Mouse (Mus musculus) hindbrain, embryonic 10.5 days (tissue): Measurements from ENCODE around the gene Mov10. TPM values are rescaled to one million over a fixed set of nuclear protein-coding genes. Genes with fewer than 3 reads are reported as not detected.
"Not testable (repeated sequence)": the region's sequence is repeated elsewhere in the genome, so short reads cannot be mapped to it uniquely, and the experiment has no call there.

Experiments
- DNase-seq: peaks from one replicate; pipeline ENCODE4 v3.0.0-alpha.2; 2017; ENCODE audit warnings: low spot score
- H3K27ac ChIP-seq: fragments of 300-500 bp; sonication (generic); 2 replicates; pipeline ENCODE4 v1.5.1; 2016; ENCODE audit warnings: mild to moderate bottlenecking, moderate library complexity
- H3K27me3 ChIP-seq: fragments of 300-500 bp; sonication (generic); 2 replicates; pipeline ENCODE4 v1.6.1; 2016; ENCODE audit warnings: mild to moderate bottlenecking; ENCODE audit not compliant: poor library complexity, insufficient read depth, severe bottlenecking
- H3K36me3 ChIP-seq: fragments of 300-500 bp; sonication (generic); 2 replicates; pipeline ENCODE4 v1.6.1; 2016; ENCODE audit warnings: mild to moderate bottlenecking, moderate library complexity
- H3K4me1 ChIP-seq: fragments of 300-500 bp; sonication (generic); replicated peaks from 2 replicates; pipeline ENCODE4 v1.6.1; 2016; ENCODE audit warnings: mild to moderate bottlenecking
- H3K4me3 ChIP-seq: fragments of 300-500 bp; sonication (generic); 2 replicates; pipeline ENCODE4 v1.5.1; 2016; ENCODE audit warnings: mild to moderate bottlenecking, moderate library complexity
- H3K9me3 ChIP-seq: fragments of 300-500 bp; sonication (generic); 2 replicates; pipeline ENCODE4 v1.6.1; 2016; ENCODE audit warnings: mild to moderate bottlenecking, moderate library complexity
- WGBS: fragments of 180-500 bp; shearing (Covaris S2); methylation state at CpG from one replicate; pipeline ENCODE4 v1.1.7; 2016; 5-methylcytosine and 5-hydroxymethylcytosine counted together
- polyA plus RNA-seq: library from polyadenylated mRNA; unstranded; fragments of >200 nt; fragmentation: Nextera tagmentation; extraction: Ambion mirVana; gene quantifications from 2 replicates; pipeline ENCODE4 v1.2.1, GENCODE M21; 2016

The Mov10 gene
- polyA plus RNA-seq: 17.0 and 19.8 TPM in 2 replicates

GRCm38 (mm10) chr3:104817991-104818748 lies at the start of gene Mov10:
Gene Mov10 (minus strand): TSS chr3:104818563.
- under 1% methylated on average over 40 of the region's 40 CpGs for WGBS
- peak within 1 kb of the TSS; percentile 90 for H3K4me3 ChIP-seq
- peaks cover 21% of the 10 kb centered on the region for H3K4me1 ChIP-seq
- no peaks in the 10 kb centered on the region for H3K27me3 ChIP-seq
- H3K36me3 ChIP-seq: peaks cover 24% of the 10 kb centered on the region
- H3K9me3 ChIP-seq: no peaks in the 10 kb centered on the region
- DNase-seq: peak; percentile 80
- peak within 1 kb of the TSS; percentile 90 for H3K27ac ChIP-seq

GRCm38 (mm10) chr3:104866674-104867073 lies 48.3 kb upstream of the Mov10 start:
- H3K9me3 ChIP-seq, H3K27me3 ChIP-seq, DNase-seq, H3K27ac ChIP-seq: not testable (repeated sequence)
- H3K4me3 ChIP-seq: peak overlapping the region; percentile 91; the same call in 1 of the 2 replicates
- peaks cover 28% of the 10 kb centered on the region for H3K4me1 ChIP-seq
- H3K36me3 ChIP-seq: peaks cover 35% of the 10 kb centered on the region

GRCm38 (mm10) chr3:104865341-104865788 lies 47.0 kb upstream of the Mov10 start:
- Histone ChIP-seq H3K36me3 (peaks cover 22% of the 10 kb centered on the region), H3K9me3 (no peaks in the 10 kb centered on the region), H3K4me3 (peak overlapping the region; percentile 91), H3K27ac (peak overlapping the region; percentile 97), H3K4me1 (peaks cover 30% of the 10 kb centered on the region), H3K27me3 (no peaks in the 10 kb centered on the region)
- WGBS: 2% methylated on average over 12 of the region's 12 CpGs
- DNase-seq: no peak

GRCm38 (mm10) chr3:104864651-104865340 lies 46.4 kb upstream of the Mov10 start:
- Histone ChIP-seq H3K9me3 (no peaks in the 10 kb centered on the region), H3K4me3 (peak overlapping the region; percentile 91), H3K4me1 (peaks cover 30% of the 10 kb centered on the region), H3K27ac (peak overlapping the region; percentile 97), H3K27me3 (no peaks in the 10 kb centered on the region), H3K36me3 (peaks cover 16% of the 10 kb centered on the region)
- peak; percentile 87 for DNase-seq
- WGBS: under 1% methylated on average over 48 of the region's 48 CpGs

- WGBS: under 1% methylated on average over 43 of the region's 43 CpGs
- DNase-seq: peak; percentile 91
These were observed 45.7 kb upstream of the Mov10 start, which contains the start of the genes St7l and Capza1 for GRCm38 (mm10) chr3:104863786-104864650. Gene St7l (plus strand): TSS chr3:104864005. Gene Capza1 (minus strand): TSS chr3:104864505.

GRCm38 (mm10) chr3:104858560-104858959 lies 40.2 kb upstream of the Mov10 start:
- DNase-seq: no peak
- Histone ChIP-seq H3K4me1 (peaks cover 20% of the 10 kb centered on the region), H3K36me3 (peaks cover 40% of the 10 kb centered on the region), H3K9me3 (no peaks in the 10 kb centered on the region), H3K27ac (no peak overlapping the region), H3K27me3 (no peaks in the 10 kb centered on the region), H3K4me3 (no peak overlapping the region)
- WGBS: 96% methylated on average over 1 of the region's 1 CpGs

More at GRCm38 (mm10) chr3:104863786-104864650, 45.7 kb upstream of the Mov10 start, which contains the start of the genes St7l and Capza1:
- Histone ChIP-seq H3K9me3 (no peaks in the 10 kb centered on the region), H3K36me3 (peaks cover 12% of the 10 kb centered on the region), H3K27ac (peak within 1 kb of the TSS; percentile 97), H3K4me1 (peaks cover 30% of the 10 kb centered on the region), H3K4me3 (peak within 1 kb of the TSS; percentile 91), H3K27me3 (no peaks in the 10 kb centered on the region)

GRCm38 (mm10) chr3:104856106-104856505 lies 37.7 kb upstream of the Mov10 start:
- no peaks in the 10 kb centered on the region for H3K4me1 ChIP-seq
- peaks cover 38% of the 10 kb centered on the region for H3K36me3 ChIP-seq
- H3K27me3 ChIP-seq: no peaks in the 10 kb centered on the region
- H3K9me3 ChIP-seq: no peaks in the 10 kb centered on the region
- no peak overlapping the region for H3K4me3 ChIP-seq
- no peak overlapping the region for H3K27ac ChIP-seq
- no peak for DNase-seq
- WGBS: 83% methylated on average over 1 of the region's 1 CpGs

- H3K4me1 ChIP-seq: no peaks in the 10 kb centered on the region
- H3K4me3 ChIP-seq: no peak overlapping the region
- no peaks in the 10 kb centered on the region for H3K27me3 ChIP-seq
- H3K27ac ChIP-seq: no peak overlapping the region
- H3K9me3 ChIP-seq: no peaks in the 10 kb centered on the region
- peaks cover 41% of the 10 kb centered on the region for H3K36me3 ChIP-seq
- DNase-seq: no peak
These were observed 36.5 kb upstream of the Mov10 start for GRCm38 (mm10) chr3:104854866-104855265.

GRCm38 (mm10) chr3:104854465-104854864 lies 36.1 kb upstream of the Mov10 start:
- no peak for DNase-seq
- H3K4me1 ChIP-seq: no peaks in the 10 kb centered on the region
- no peaks in the 10 kb centered on the region for H3K27me3 ChIP-seq
- no peak overlapping the region for H3K27ac ChIP-seq
- 86% methylated on average over 1 of the region's 1 CpGs for WGBS
- peaks cover 45% of the 10 kb centered on the region for H3K36me3 ChIP-seq
- H3K9me3 ChIP-seq: no peaks in the 10 kb centered on the region
- H3K4me3 ChIP-seq: no peak overlapping the region

GRCm38 (mm10) chr3:104846601-104847000 lies 28.2 kb upstream of the Mov10 start:
- Histone ChIP-seq H3K27ac (no peak overlapping the region), H3K4me1 (no peaks in the 10 kb centered on the region), H3K9me3 (no peaks in the 10 kb centered on the region), H3K36me3 (peaks cover 72% of the 10 kb centered on the region), H3K4me3 (no peak overlapping the region), H3K27me3 (no peaks in the 10 kb centered on the region)
- 95% methylated on average over 4 of the region's 4 CpGs for WGBS
- DNase-seq: no peak

- WGBS: 95% methylated on average over 5 of the region's 5 CpGs
- Histone ChIP-seq H3K4me1 (no peaks in the 10 kb centered on the region), H3K36me3 (peaks cover 93% of the 10 kb centered on the region), H3K27ac (no peak overlapping the region), H3K9me3 (no peaks in the 10 kb centered on the region), H3K27me3 (no peaks in the 10 kb centered on the region), H3K4me3 (no peak overlapping the region)
- no peak for DNase-seq
These were observed 22.7 kb upstream of the Mov10 start for GRCm38 (mm10) chr3:104841049-104841448.

GRCm38 (mm10) chr3:104835797-104836196 lies 17.4 kb upstream of the Mov10 start:
- no peaks in the 10 kb centered on the region for H3K4me1 ChIP-seq
- no peak overlapping the region for H3K27ac ChIP-seq
- no peaks in the 10 kb centered on the region for H3K9me3 ChIP-seq
- no peaks in the 10 kb centered on the region for H3K27me3 ChIP-seq
- WGBS: 96% methylated on average over 3 of the region's 3 CpGs
- peaks cover 94% of the 10 kb centered on the region for H3K36me3 ChIP-seq
- H3K4me3 ChIP-seq: no peak overlapping the region
- DNase-seq: no peak
